Mouse (Mus musculus): ENCODE data around the gene B4galt2. TPM values are rescaled to one million over a fixed set of nuclear protein-coding genes. Genes with fewer than 3 reads are reported as not detected.
A peak's percentile ranks its signal among the peaks of the same experiment; 100 is the strongest.

The B4galt2 gene
- total and polyA plus RNA-seq, 2 experiments from 2014 or later = 77.0 to 304 TPM

- Histone ChIP-seq H3K4me1 (ENCODE audit: insufficient read depth, low read length) (peaks cover 21% of the 10 kb centered on the region), H3K27me3 (ENCODE audit: insufficient read depth, low read length) (no peaks in the 10 kb centered on the region), H3K9ac (replicated peaks; ENCODE audit: low read length) (no peak overlapping the region), H3K4me2 (ENCODE audit: low read depth, low read length) (no peak overlapping the region), H3K4me3 (ENCODE audit: low read length) (no peak overlapping the region), H3K36me3 (ENCODE audit: insufficient read depth, low read length) (no peaks in the 10 kb centered on the region; the same call in 1 of the 2 replicates), H3K27ac (no peak overlapping the region), H3K9me3 (ENCODE audit: low read length) (no peaks in the 10 kb centered on the region)
- WGBS = 40% methylated on average over 11 of the region's 11 CpGs
- no peak for ATAC-seq
- peak; percentile 39 for DNase-seq (ENCODE audit: low spot score)
- TF ChIP-seq CTCF (IDR thresholded peaks at IDR 0.05; ENCODE audit: low read depth) = no peak
These were observed 38.0 kb downstream of the B4galt2 start for GRCm38 (mm10) chr4:117845316-117845715.

GRCm38 (mm10) chr4:117844467-117844866 is 38.8 kb downstream of the B4galt2 start:
- Histone ChIP-seq H3K36me3 (ENCODE audit: insufficient read depth, low read length) (no peaks in the 10 kb centered on the region; the same call in 1 of the 2 replicates), H3K4me3 (ENCODE audit: low read length) (no peak overlapping the region), H3K9ac (replicated peaks; ENCODE audit: low read length) (no peak overlapping the region), H3K9me3 (ENCODE audit: low read length) (no peaks in the 10 kb centered on the region), H3K4me2 (ENCODE audit: low read depth, low read length) (no peak overlapping the region), H3K27ac (no peak overlapping the region), H3K27me3 (ENCODE audit: insufficient read depth, low read length) (no peaks in the 10 kb centered on the region), H3K4me1 (ENCODE audit: insufficient read depth, low read length) (peaks cover 13% of the 10 kb centered on the region)
- ATAC-seq (no peak), DNase-seq (ENCODE audit: low spot score) (no peak)
- TF ChIP-seq CTCF (IDR thresholded peaks at IDR 0.05; ENCODE audit: low read depth) = no peak
- 85% methylated on average over 5 of the region's 5 CpGs for WGBS

- DNase-seq (ENCODE audit: low spot score) = no peak
- 80% methylated on average over 5 of the region's 5 CpGs for WGBS
These were observed 40.2 kb downstream of the B4galt2 start for GRCm38 (mm10) chr4:117843101-117843500.

GRCm38 (mm10) chr4:117841566-117841965 is 41.7 kb downstream of the B4galt2 start:
- no peak for DNase-seq (ENCODE audit: low spot score)
- no peaks in the 10 kb centered on the region for H3K27me3 ChIP-seq (ENCODE audit: insufficient read depth, low read length)
- 76% methylated on average over 3 of the region's 3 CpGs for WGBS
- TF ChIP-seq CTCF (IDR thresholded peaks at IDR 0.05; ENCODE audit: low read depth) = no peak
- H3K36me3 ChIP-seq (ENCODE audit: insufficient read depth, low read length) = no peaks in the 10 kb centered on the region; the same call in 1 of the 2 replicates
- no peak for ATAC-seq
- peaks cover 7% of the 10 kb centered on the region; the same call in 1 of the 2 replicates for H3K4me1 ChIP-seq (ENCODE audit: insufficient read depth, low read length)
- no peak overlapping the region for H3K9ac ChIP-seq (replicated peaks; ENCODE audit: low read length)
- H3K4me2 ChIP-seq (ENCODE audit: low read depth, low read length) = no peak overlapping the region
- H3K27ac ChIP-seq = no peak overlapping the region
- no peaks in the 10 kb centered on the region for H3K9me3 ChIP-seq (ENCODE audit: low read length)
- no peak overlapping the region for H3K4me3 ChIP-seq (ENCODE audit: low read length)

More at GRCm38 (mm10) chr4:117843101-117843500, 40.2 kb downstream of the B4galt2 start:
- Histone ChIP-seq H3K4me3 (ENCODE audit: low read length) (no peak overlapping the region), H3K9me3 (ENCODE audit: low read length) (no peaks in the 10 kb centered on the region), H3K36me3 (ENCODE audit: insufficient read depth, low read length) (no peaks in the 10 kb centered on the region; the same call in 1 of the 2 replicates), H3K27ac (no peak overlapping the region), H3K4me2 (ENCODE audit: low read depth, low read length) (no peak overlapping the region), H3K4me1 (ENCODE audit: insufficient read depth, low read length) (peaks cover 7% of the 10 kb centered on the region), H3K9ac (replicated peaks; ENCODE audit: low read length) (no peak overlapping the region), H3K27me3 (ENCODE audit: insufficient read depth, low read length) (no peaks in the 10 kb centered on the region)
- TF ChIP-seq CTCF (IDR thresholded peaks at IDR 0.05; ENCODE audit: low read depth) = no peak
- ATAC-seq = no peak

- ATAC-seq (no peak), DNase-seq (ENCODE audit: low spot score) (no peak)
- Histone ChIP-seq H3K4me2 (ENCODE audit: low read depth, low read length) (no peak overlapping the region), H3K9me3 (ENCODE audit: low read length) (no peaks in the 10 kb centered on the region), H3K27ac (no peak overlapping the region), H3K9ac (replicated peaks; ENCODE audit: low read length) (no peak overlapping the region), H3K27me3 (ENCODE audit: insufficient read depth, low read length) (no peaks in the 10 kb centered on the region), H3K4me3 (ENCODE audit: low read length) (no peak overlapping the region), H3K36me3 (ENCODE audit: insufficient read depth, low read length) (no peaks in the 10 kb centered on the region; the same call in 1 of the 2 replicates), H3K4me1 (ENCODE audit: insufficient read depth, low read length) (peaks cover 6% of the 10 kb centered on the region; the same call in 1 of the 2 replicates)
- WGBS = 96% methylated on average over 5 of the region's 5 CpGs
- TF ChIP-seq CTCF (IDR thresholded peaks at IDR 0.05; ENCODE audit: low read depth) = no peak
These were observed 42.5 kb downstream of the B4galt2 start for GRCm38 (mm10) chr4:117840821-117841220.

- Histone ChIP-seq H3K4me3 (ENCODE audit: low read length) (no peak overlapping the region), H3K9ac (replicated peaks; ENCODE audit: low read length) (no peak overlapping the region), H3K9me3 (ENCODE audit: low read length) (no peaks in the 10 kb centered on the region), H3K27ac (no peak overlapping the region), H3K27me3 (ENCODE audit: insufficient read depth, low read length) (no peaks in the 10 kb centered on the region), H3K36me3 (ENCODE audit: insufficient read depth, low read length) (no peaks in the 10 kb centered on the region; the same call in 1 of the 2 replicates), H3K4me2 (ENCODE audit: low read depth, low read length) (no peak overlapping the region), H3K4me1 (ENCODE audit: insufficient read depth, low read length) (peaks cover 6% of the 10 kb centered on the region; the same call in 1 of the 2 replicates)
- ATAC-seq = no peak
- 79% methylated on average over 6 of the region's 6 CpGs for WGBS
- no peak for TF ChIP-seq CTCF (IDR thresholded peaks at IDR 0.05; ENCODE audit: low read depth)
- DNase-seq (ENCODE audit: low spot score) = no peak
These were observed 43.9 kb downstream of the B4galt2 start for GRCm38 (mm10) chr4:117839366-117839765.

GRCm38 (mm10) chr4:117837271-117837670 is 46.0 kb downstream of the B4galt2 start:
- H3K9me3 ChIP-seq (ENCODE audit: low read length) = no peaks in the 10 kb centered on the region
- H3K27me3 ChIP-seq (ENCODE audit: insufficient read depth, low read length) = no peaks in the 10 kb centered on the region
- no peak overlapping the region for H3K4me3 ChIP-seq (ENCODE audit: low read length)
- no peak overlapping the region for H3K9ac ChIP-seq (replicated peaks; ENCODE audit: low read length)
- no peaks in the 10 kb centered on the region for H3K36me3 ChIP-seq (ENCODE audit: insufficient read depth, low read length)
- ATAC-seq (no peak), DNase-seq (ENCODE audit: low spot score) (no peak)
- TF ChIP-seq CTCF (IDR thresholded peaks at IDR 0.05; ENCODE audit: low read depth) = no peak
- no peak overlapping the region for H3K27ac ChIP-seq
- H3K4me2 ChIP-seq (ENCODE audit: low read depth, low read length) = peak overlapping the region; percentile 85
- peaks cover 6% of the 10 kb centered on the region; the same call in 1 of the 2 replicates for H3K4me1 ChIP-seq (ENCODE audit: insufficient read depth, low read length)
- 62% methylated on average over 4 of the region's 4 CpGs for WGBS

Measured in hindbrain, postnatal 0 days (tissue).